Mouse (Mus musculus) liver, embryonic 14.5 days (tissue): ENCODE results near the gene Dlgap4. TPM values are rescaled to one million over a fixed set of nuclear protein-coding genes. Genes with fewer than 3 reads are reported as not detected.

Source experiments
- ATAC-seq: fragments of 200-750 bp; cut with Nextera tagmentation; 2 replicates; pipeline ENCODE4 v1.8.0; 2017; ENCODE audit warnings: moderate number of reproducible peaks, mild to moderate bottlenecking, moderate library complexity; ENCODE audit not compliant: insufficient read depth
- DNase-seq, 3 experiments: peaks; one replicate each; pipeline ENCODE4 v3.0.0-alpha.2; 2012 to 2013; ENCODE audit warnings: low read depth in 3 of 3, low spot score in 3 of 3
- H3K27ac ChIP-seq: fragments of 300-500 bp; sonication (generic); 2 replicates; pipeline ENCODE4 v1.5.1; 2014; ENCODE audit warnings: moderate library complexity, mild to moderate bottlenecking, control low read depth, inconsistent platforms
- H3K27me3 ChIP-seq: fragments of 300-500 bp; sonication (generic); 2 replicates; pipeline ENCODE4 v1.6.1; 2014; ENCODE audit warnings: mild to moderate bottlenecking, low read length, moderate library complexity; ENCODE audit not compliant: control insufficient read depth, insufficient read depth
- H3K36me3 ChIP-seq: fragments of 300-500 bp; sonication (generic); replicated peaks from 2 replicates; pipeline ENCODE4 v1.6.1; 2014; ENCODE audit warnings: low read depth; ENCODE audit not compliant: control insufficient read depth, insufficient read depth
- H3K4me1 ChIP-seq, 2 experiments: fragments of 200-500 bp in 1 of 2; fragments of 300-500 bp in 1 of 2; sonication (generic) in 1 of 2; replicated peaks; 2 replicates each; pipeline ENCODE4 v1.6.1; 2012 to 2014; ENCODE audit warnings: antibody characterized with exemption in 1 of 2, inconsistent platforms in 1 of 2, low read length in 1 of 2; ENCODE audit not compliant: control insufficient read depth in 2 of 2, insufficient read depth in 2 of 2
- H3K4me2 ChIP-seq: fragments of 300-500 bp; sonication (generic); 2 replicates; pipeline ENCODE4 v1.6.1; 2014; ENCODE audit warnings: low read depth, mild to moderate bottlenecking, control low read depth, moderate library complexity
- H3K4me3 ChIP-seq, 2 experiments: fragments of 200-500 bp in 1 of 2; fragments of 300-500 bp in 1 of 2; sonication (generic) in 1 of 2; 2 replicates each; pipeline ENCODE4 v1.5.1; 2012 to 2014; ENCODE audit warnings: low read depth in 2 of 2, low read length in 2 of 2, mild to moderate bottlenecking in 2 of 2, control low read depth in 1 of 2, inconsistent platforms in 1 of 2, moderate library complexity in 1 of 2; ENCODE audit not compliant: insufficient read depth in 1 of 2
- H3K9ac ChIP-seq: fragments of 300-500 bp; sonication (generic); replicated peaks from 2 replicates; pipeline ENCODE4 v1.6.1; 2014; ENCODE audit warnings: mild to moderate bottlenecking, control low read depth, moderate library complexity
- H3K9me3 ChIP-seq: fragments of 300-500 bp; sonication (generic); 2 replicates; pipeline ENCODE4 v1.6.1; 2016; ENCODE audit warnings: low read length, mixed read lengths; ENCODE audit not compliant: control insufficient read depth
- CTCF ChIP-seq: IDR thresholded peaks from 2 replicates; pipeline ENCODE4 v1.5.1; 2016; ENCODE audit warnings: antibody characterized with exemption, low read depth, control low read depth
- EP300 ChIP-seq: IDR thresholded peaks from 2 replicates; pipeline ENCODE4 v1.6.1; 2016; ENCODE audit warnings: antibody characterized with exemption, low read depth
- WGBS: fragments of 180-500 bp; shearing (Covaris S2); extraction: QIAGEN DNeasy Blood & Tissue Kit; methylation state at CpG from one replicate; pipeline ENCODE4 v1.1.7; 2014; ENCODE audit not compliant: insufficient replicate concordance; 5-methylcytosine and 5-hydroxymethylcytosine counted together
- polyA plus RNA-seq, 2 experiments: library from polyadenylated mRNA; depleted of rRNA in 1 of 2; stranded (reverse) in 1 of 2; unstranded in 1 of 2; fragments of >200 nt; fragmentation: Nextera tagmentation in 1 of 2; extraction: Ambion mirVana in 1 of 2; gene quantifications; 2 replicates each; pipeline versions ENCODE4 v1.2.1 to v1.2.3; 2012 to 2014

Gene Dlgap4
- polyA plus RNA-seq, 2 experiments, result 6.6 to 9.7 TPM

DNA sequence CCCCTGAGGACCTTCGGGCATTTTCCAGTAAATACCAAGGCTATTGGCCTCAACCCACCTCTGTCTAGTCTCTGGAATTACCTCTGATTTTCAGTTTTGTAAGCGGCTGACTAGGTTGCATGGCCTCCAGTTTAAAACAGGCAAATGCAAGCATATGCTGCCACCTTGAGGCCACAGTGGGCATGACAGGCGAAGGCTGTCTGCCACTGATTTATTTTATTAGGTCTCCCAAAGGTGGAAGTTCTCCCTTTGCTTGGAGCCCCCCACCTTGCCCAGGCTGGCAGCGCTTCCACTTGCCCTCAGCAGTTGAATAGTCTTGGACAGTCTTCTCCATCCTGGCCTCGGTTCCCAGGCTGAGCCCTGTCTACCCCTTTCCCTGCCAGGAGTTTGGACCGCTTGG is 92.0 kb downstream of the Dlgap4 start:
- H3K27ac ChIP-seq, result no peak overlapping the region
- H3K36me3 ChIP-seq, result no peaks in the 10 kb centered on the region
- DNase-seq (peak in 2 of 3 experiments; percentile 47 to 49), ATAC-seq (no peak)
- no peak overlapping the region for H3K9ac ChIP-seq
- no peaks in the 10 kb centered on the region for H3K9me3 ChIP-seq
- TF ChIP-seq CTCF (peak; percentile 95), EP300 (no peak)
- WGBS, result 19% methylated on average over 6 of the region's 6 CpGs
- no peaks in the 10 kb centered on the region for H3K27me3 ChIP-seq
- H3K4me1 ChIP-seq, result no peaks in the 10 kb centered on the region
- no peak overlapping the region for H3K4me3 ChIP-seq
- no peak overlapping the region for H3K4me2 ChIP-seq

DNA sequence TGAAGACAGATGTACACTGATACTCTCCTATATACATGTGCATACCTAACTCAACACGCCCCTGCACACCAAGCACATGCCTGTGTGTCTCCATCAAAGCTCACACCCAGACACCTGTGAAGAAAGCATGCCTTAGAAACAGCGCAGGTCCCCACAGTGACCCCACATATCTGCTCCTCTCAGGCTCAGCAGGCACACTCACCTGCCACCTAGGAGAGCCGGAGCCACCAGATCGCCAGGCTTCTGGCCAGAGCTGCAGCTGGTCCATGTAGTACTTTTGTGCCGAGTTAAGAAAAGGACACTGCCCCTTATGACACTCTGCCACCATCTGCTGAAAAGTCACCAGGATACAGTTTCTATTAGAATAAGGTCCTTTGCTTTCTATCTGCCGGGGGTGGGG is 103.2 kb downstream of the Dlgap4 start:
- TF ChIP-seq CTCF (no peak), EP300 (no peak)
- no peaks in the 10 kb centered on the region for H3K36me3 ChIP-seq
- H3K4me3 ChIP-seq, result no peak overlapping the region
- whole genome bisulfite sequencing, result 68% methylated on average over 6 of the region's 6 CpGs
- H3K9me3 ChIP-seq, result no peaks in the 10 kb centered on the region
- no peak for ATAC-seq
- no peak overlapping the region for H3K27ac ChIP-seq
- no peak for DNase-seq
- H3K9ac ChIP-seq, result no peak overlapping the region
- H3K4me1 ChIP-seq, result peaks cover 0 to 21% of the 10 kb centered on the region in 2 experiments
- no peak overlapping the region for H3K4me2 ChIP-seq
- no peaks in the 10 kb centered on the region for H3K27me3 ChIP-seq

DNA sequence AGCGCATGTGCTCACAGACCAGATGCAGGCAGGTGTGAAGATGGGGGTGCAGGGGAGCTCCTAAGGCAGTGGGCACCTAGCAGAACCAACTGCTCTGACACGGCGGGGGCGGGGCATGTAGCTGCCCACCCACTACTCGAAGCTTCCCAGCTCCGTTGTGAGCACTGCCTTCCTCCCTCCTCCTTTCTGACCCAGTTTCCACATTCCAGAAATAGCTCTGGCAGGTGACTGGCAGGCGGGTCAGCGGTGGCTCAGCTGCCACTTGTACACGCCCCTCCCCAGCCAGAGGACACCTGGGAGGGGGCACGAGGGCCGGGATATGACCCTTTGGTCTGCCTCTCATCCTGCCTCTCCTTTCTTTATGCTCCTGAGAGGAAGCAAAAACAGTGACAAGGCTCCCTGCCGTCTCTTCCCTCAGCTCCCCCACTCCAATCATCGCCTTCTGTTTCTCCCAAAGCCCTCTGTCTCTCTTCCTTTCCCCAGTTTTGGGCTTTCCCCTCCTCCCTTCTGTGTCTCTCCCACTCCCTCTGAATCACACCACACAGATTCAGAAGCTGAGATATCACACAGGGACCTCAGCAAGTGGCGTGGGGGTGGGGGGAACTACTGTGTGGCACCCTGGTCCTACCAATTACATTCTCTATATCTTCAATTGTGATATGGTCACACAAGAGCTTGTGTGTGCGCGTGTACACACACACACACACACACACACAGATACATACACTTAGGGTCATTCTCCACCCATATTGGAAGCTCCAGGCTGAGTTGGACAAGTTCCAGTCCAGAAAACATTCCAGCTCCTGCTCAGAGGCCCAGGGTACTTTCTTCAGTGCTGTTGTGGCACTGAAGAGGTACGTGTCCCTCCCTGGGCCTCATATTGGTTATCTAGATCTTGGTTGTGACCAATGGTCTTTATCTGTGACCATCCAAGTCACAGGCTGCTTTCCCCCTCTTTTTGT is 104.1 kb downstream of the Dlgap4 start:
- 30% methylated on average over 17 of the region's 17 CpGs for WGBS
- Histone ChIP-seq H3K4me1 (peaks cover 0 to 21% of the 10 kb centered on the region in 2 experiments), H3K4me2 (no peak overlapping the region), H3K4me3 (no peak overlapping the region), H3K27ac (no peak overlapping the region), H3K27me3 (peaks cover 3% of the 10 kb centered on the region), H3K9me3 (no peaks in the 10 kb centered on the region), H3K9ac (no peak overlapping the region), H3K36me3 (no peaks in the 10 kb centered on the region)
- TF ChIP-seq EP300 (no peak), CTCF (no peak)
- no peak for DNase-seq
- no peak for ATAC-seq

DNA sequence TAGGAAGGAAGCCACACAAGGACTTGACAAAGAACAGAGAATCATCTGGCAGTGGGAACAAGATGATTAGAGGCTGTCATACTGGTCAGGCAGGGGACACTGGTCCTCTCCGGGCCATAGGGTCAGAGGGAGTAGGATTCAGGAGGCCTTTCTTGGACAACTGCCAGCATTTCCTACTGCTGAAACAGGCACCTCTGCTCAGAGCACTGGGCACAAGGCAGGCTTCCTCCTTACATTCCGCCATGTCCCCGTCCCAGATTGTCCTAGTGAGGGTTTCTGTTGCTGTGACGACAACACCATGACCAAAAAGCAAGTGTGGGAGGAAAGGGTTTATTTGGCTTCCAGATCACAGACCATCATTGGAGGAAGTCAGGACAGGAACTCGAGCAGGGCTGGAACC is 105.3 kb downstream of the Dlgap4 start:
- WGBS, result 49% methylated on average over 5 of the region's 5 CpGs
- H3K27ac ChIP-seq, result no peak overlapping the region
- ATAC-seq, result no peak

GRCm38 (mm10) chr2:156719549-156720312 is 106.2 kb downstream of the Dlgap4 start:
- Histone ChIP-seq H3K36me3 (no peaks in the 10 kb centered on the region), H3K4me1 (peaks cover 0 to 21% of the 10 kb centered on the region in 2 experiments), H3K4me3 (peak overlapping the region; percentile 73 to 77), H3K9ac (peak overlapping the region; percentile 92), H3K4me2 (peak overlapping the region; percentile 84), H3K9me3 (no peaks in the 10 kb centered on the region), H3K27me3 (peaks cover 3% of the 10 kb centered on the region), H3K27ac (peak overlapping the region; percentile 56)
- TF ChIP-seq CTCF, result no peak
- no peak for TF ChIP-seq EP300
- DNase-seq (no peak), ATAC-seq (no peak)
- WGBS, result 67% methylated on average over 8 of the region's 8 CpGs

More for the DNA sequence above, 105.3 kb downstream of the Dlgap4 start:
- Histone ChIP-seq H3K9ac (no peak overlapping the region), H3K9me3 (no peaks in the 10 kb centered on the region), H3K4me1 (peaks cover 0 to 21% of the 10 kb centered on the region in 2 experiments), H3K27me3 (peaks cover 3% of the 10 kb centered on the region), H3K4me3 (no peak overlapping the region), H3K36me3 (no peaks in the 10 kb centered on the region), H3K4me2 (no peak overlapping the region)
- no peak for DNase-seq
- TF ChIP-seq EP300 (no peak), CTCF (no peak)
